Mouse (Mus musculus): ENCODE data around the gene Lipn. TPM values are rescaled to one million over a fixed set of nuclear protein-coding genes. Genes with fewer than 3 reads are reported as not detected.

The Lipn gene
- total and polyA plus RNA-seq, 3 experiments: not detected

GRCm38 (mm10) chr19:34101888-34102287, 34.7 kb downstream of the Lipn start:
- Histone ChIP-seq H3K27ac (ENCODE audit: control insufficient read depth, low read depth, low read length) (no peak overlapping the region), H3K9me3 (replicated peaks; ENCODE audit: insufficient read depth, low read length) (no peaks in the 10 kb centered on the region), H3K4me1 (ENCODE audit: control insufficient read depth in 1 of 2, insufficient read depth in 2 of 2, low read length in 2 of 2) (no peaks in the 10 kb centered on the region), H3K27me3 (ENCODE audit: control insufficient read depth in 1 of 2, insufficient read depth in 2 of 2, low read length in 2 of 2) (no peaks in the 10 kb centered on the region; a peak in 2 of 4 replicates), H3K36me3 (ENCODE audit: control insufficient read depth in 1 of 2, insufficient read depth in 2 of 2, low read length in 2 of 2) (no peaks in the 10 kb centered on the region), H3K9ac (ENCODE audit: control insufficient read depth, low read depth, low read length, poor library complexity, severe bottlenecking) (no peak overlapping the region), H3K79me2 (ENCODE audit: control insufficient read depth, insufficient read depth, low read length, poor library complexity) (no peaks in the 10 kb centered on the region), H3K4me3 (ENCODE audit: control insufficient read depth in 1 of 2, insufficient read depth in 1 of 2, low read depth in 2 of 2, low read length in 2 of 2) (no peak overlapping the region)
- DNase-seq (ENCODE audit: low read depth, low spot score): no peak
- no peak for TF ChIP-seq USF1 (IDR thresholded peaks at IDR 0.05; ENCODE audit: low read depth, low read length)
- no peak for TF ChIP-seq CTCF (IDR thresholded peaks at IDR 0.05 in 2 of 3, conservative IDR thresholded peaks at IDR 0.05 in 1 of 3; ENCODE audit: control insufficient read depth in 1 of 3, insufficient read depth in 1 of 3, low read depth in 2 of 3, low read length in 3 of 3, poor library complexity in 1 of 3, severe bottlenecking in 1 of 3)
- no peak for TF ChIP-seq EP300 (IDR thresholded peaks at IDR 0.05; ENCODE audit: low read depth in 1 of 2, low read length in 2 of 2)
- no peak for TF ChIP-seq BHLHE40 (IDR thresholded peaks at IDR 0.05; ENCODE audit: borderline replicate concordance, low read depth, low read length)
- no peak for TF ChIP-seq MYC (IDR thresholded peaks at IDR 0.05; ENCODE audit: low read depth, low read length)
- TF ChIP-seq JUND (IDR thresholded peaks at IDR 0.05; ENCODE audit: low read depth, low read length): no peak
- TF ChIP-seq RAD21 (IDR thresholded peaks at IDR 0.05; ENCODE audit: low read depth, low read length): no peak
- TF ChIP-seq ELF1 (IDR thresholded peaks at IDR 0.05; ENCODE audit: low read depth, low read length): no peak
- no peak for TF ChIP-seq POLR2AphosphoS5 (IDR thresholded peaks at IDR 0.05; ENCODE audit: borderline replicate concordance, low read depth, low read length)
- TF ChIP-seq MEF2A (IDR thresholded peaks at IDR 0.05; ENCODE audit: extremely low read depth, insufficient replicate concordance, low read depth, low read length, poor library complexity, severe bottlenecking): no peak
- TF ChIP-seq MYB (IDR thresholded peaks at IDR 0.05; ENCODE audit: low read depth, low read length): no peak
- TF ChIP-seq ZNF384 (IDR thresholded peaks at IDR 0.05; ENCODE audit: low read depth, low read length): no peak
- no peak for TF ChIP-seq ZC3H11A (IDR thresholded peaks at IDR 0.05; ENCODE audit: low read depth, low read length)
- no peak for TF ChIP-seq ETS1 (IDR thresholded peaks at IDR 0.05; ENCODE audit: low read depth, low read length)
- TF ChIP-seq POLR2AphosphoS2 (IDR thresholded peaks at IDR 0.05; ENCODE audit: low read length): no peak
- no peak for TF ChIP-seq RCOR1 (IDR thresholded peaks at IDR 0.05; ENCODE audit: low read depth, low read length)

GRCm38 (mm10) chr19:34104841-34105240, 37.7 kb downstream of the Lipn start:
- no peaks in the 10 kb centered on the region for H3K79me2 ChIP-seq (ENCODE audit: control insufficient read depth, insufficient read depth, low read length, poor library complexity)
- no peaks in the 10 kb centered on the region for H3K36me3 ChIP-seq (ENCODE audit: control insufficient read depth in 1 of 2, insufficient read depth in 2 of 2, low read length in 2 of 2)
- no peaks in the 10 kb centered on the region; a peak in 1 of 4 replicates for H3K27me3 ChIP-seq (ENCODE audit: control insufficient read depth in 1 of 2, insufficient read depth in 2 of 2, low read length in 2 of 2)
- H3K4me1 ChIP-seq (ENCODE audit: control insufficient read depth in 1 of 2, insufficient read depth in 2 of 2, low read length in 2 of 2): no peaks in the 10 kb centered on the region
- H3K27ac ChIP-seq (ENCODE audit: control insufficient read depth, low read depth, low read length): no peak overlapping the region
- no peak overlapping the region for H3K4me3 ChIP-seq (ENCODE audit: control insufficient read depth in 1 of 2, insufficient read depth in 1 of 2, low read depth in 2 of 2, low read length in 2 of 2)
- TF ChIP-seq ELF1 (IDR thresholded peaks at IDR 0.05; ENCODE audit: low read depth, low read length) (no peak), HCFC1 (IDR thresholded peaks at IDR 0.05; ENCODE audit: low read depth, low read length) (no peak)
- no peak overlapping the region for H3K9ac ChIP-seq (ENCODE audit: control insufficient read depth, low read depth, low read length, poor library complexity, severe bottlenecking)
- DNase-seq (ENCODE audit: low read depth, low spot score): no peak
- H3K9me3 ChIP-seq (replicated peaks; ENCODE audit: insufficient read depth, low read length): no peaks in the 10 kb centered on the region

All from MEL (cell line).